8 mouse cellular contexts compared by ENCODE assay signal in genomic region chr13:36726951-36727778, GRCm38 (mm10). TPM values are rescaled to one million over a fixed set of nuclear protein-coding genes. Genes with fewer than 3 reads are reported as not detected.
DNase-seq lines count a peak whose midpoint lies in the region; ATAC-seq and TF ChIP-seq lines count a peak whose summit lies in the region.

No protein-coding gene starts in this region.

- H3K27me3 ChIP-seq in forebrain, embryonic 12.5 days = peaks cover 88% of the 10 kb centered on the region
- H3K27me3 ChIP-seq in stomach, embryonic 14.5 days (ENCODE audit: control insufficient read depth, insufficient read depth, low read length) = peaks cover 74% of the 10 kb centered on the region

- TF ChIP-seq CTCF in layer of hippocampus, adult 2 months (conservative IDR thresholded peaks at IDR 0.05) = no peak

- no peaks in the 10 kb centered on the region for H3K36me3 ChIP-seq in forebrain, embryonic 12.5 days (replicated peaks)
- no peaks in the 10 kb centered on the region for H3K36me3 ChIP-seq in stomach, embryonic 14.5 days (ENCODE audit: control insufficient read depth, insufficient read depth, low read length)

- H3K27ac ChIP-seq in forebrain, embryonic 12.5 days = peak overlapping the region; percentile 90
- H3K27ac ChIP-seq in layer of hippocampus, adult 2 months = peak overlapping the region; percentile 90
- no peak overlapping the region for H3K27ac ChIP-seq in stomach, embryonic 14.5 days (ENCODE audit: low read length)

- peak; percentile 27 for DNase-seq in kidney, adult 18-20 months
- no peak for DNase-seq in kidney, postnatal 25 days
- DNase-seq in brain, adult 2 months (ENCODE audit: low read depth, low spot score) = peak; percentile 94
- peak; percentile 71 to 76 for DNase-seq in layer of hippocampus, adult 2 months (ENCODE audit: low spot score in 2 of 2)
- DNase-seq in lung, postnatal 25 days (ENCODE audit: low spot score) = peak; percentile 31
- DNase-seq in spleen, postnatal 4 days (ENCODE audit: low spot score in 2 of 2) = no peak

- H3K9me3 ChIP-seq in forebrain, embryonic 12.5 days = no peaks in the 10 kb centered on the region
- H3K9me3 ChIP-seq in stomach, embryonic 14.5 days (ENCODE audit: control insufficient read depth, low read depth, low read length) = no peaks in the 10 kb centered on the region

- WGBS in forebrain, embryonic 12.5 days = under 1% methylated on average over 34 of the region's 34 CpGs
- WGBS in stomach, embryonic 14.5 days = under 1% methylated on average over 34 of the region's 34 CpGs

- H3K4me3 ChIP-seq in forebrain, embryonic 12.5 days (replicated peaks) = peak overlapping the region; percentile 40
- peak overlapping the region; percentile 56 for H3K4me3 ChIP-seq in layer of hippocampus, adult 2 months
- H3K4me3 ChIP-seq in stomach, embryonic 14.5 days (ENCODE audit: low read depth, low read length) = peak overlapping the region; percentile 20

- peak overlapping the region; percentile 56 for H3K9ac ChIP-seq in forebrain, embryonic 12.5 days
- no peak overlapping the region for H3K9ac ChIP-seq in stomach, embryonic 14.5 days (replicated peaks; ENCODE audit: low read depth, low read length)

- H3K4me1 ChIP-seq in forebrain, embryonic 12.5 days = peaks cover 38% of the 10 kb centered on the region
- H3K4me1 ChIP-seq in stomach, embryonic 14.5 days (ENCODE audit: control insufficient read depth, insufficient read depth, low read length) = peaks cover 11% of the 10 kb centered on the region

- H3K4me2 ChIP-seq in forebrain, embryonic 12.5 days = peak overlapping the region; percentile 67
- H3K4me2 ChIP-seq in stomach, embryonic 14.5 days (replicated peaks; ENCODE audit: low read depth, low read length) = peak overlapping the region; percentile 37

- ATAC-seq in forebrain, embryonic 12.5 days (ENCODE audit: low FRiP score) = peak; percentile 72
- no peak for ATAC-seq in stomach, embryonic 14.5 days (ENCODE audit: insufficient number of reproducible peaks, insufficient read depth, low FRiP score, low read depth)

RNA-seq across cellular contexts. Expression of gene Nrn1, which starts 7.8 kb away (rescaled TPM):
- 43.5 and 43.8 TPM in 2 replicates for polyA plus RNA-seq in forebrain, embryonic 12.5 days (2016; fragmentation: Nextera tagmentation; extraction: Ambion mirVana)
- 100 to 1,000 TPM; 293 to 318 TPM for total RNA-seq in layer of hippocampus, adult 2 months (2021)
- polyA plus RNA-seq in stomach, embryonic 14.5 days (2014; fragmentation: Nextera tagmentation; extraction: Ambion mirVana) = 1.8 and 1.9 TPM in 2 replicates

Comparison
In these comparisons a context has a peak if more than half of its experiments do, and no peak if none do; other contexts are left out.
1. DNase-seq: peak in kidney, adult 18-20 months (single experiment), brain, adult 2 months (single experiment), layer of hippocampus, adult 2 months (2 of 2) and lung, postnatal 25 days (single experiment); none in kidney, postnatal 25 days (0 of 2) and spleen, postnatal 4 days (0 of 2).
2. RNA of gene Nrn1, which starts 7.8 kb away (polyA plus RNA-seq): 43.5 to 43.8 TPM in forebrain, embryonic 12.5 days; 1.8 to 1.9 TPM in stomach, embryonic 14.5 days; every median in the first group is over 10 times any median in the second.
3. Peak in every context shown above with its lines, with median percentiles within 50 percentile points of each other: H3K4me3 ChIP-seq.